Mouse (Mus musculus) ovary, postnatal 10 days (tissue): ENCODE measurements around the gene Olfr917.

Experiments used
- DNase-seq: peaks from one replicate; pipeline ENCODE4 v3.0.0; 2022; ENCODE audit warnings: low spot score

The Olfr917 gene

GRCm38 (mm10) chr9:38665742-38666141, at the start of gene Olfr917:
Gene Olfr917, minus strand, starts transcription at chr9:38665842.
- DNase-seq: no peak

GRCm38 (mm10) chr9:38674501-38674900, 8.9 kb upstream of the Olfr917 start, which contains the start of gene Olfr918:
Gene Olfr918, minus strand, starts transcription at chr9:38674601.
- DNase-seq: no peak

- DNase-seq: no peak
Measured at GRCm38 (mm10) chr9:38672887-38673286, 7.2 kb upstream of the Olfr917 start.

GRCm38 (mm10) chr9:38659775-38660174, 5.9 kb downstream of the Olfr917 start, which contains the start of gene Olfr916:
Gene Olfr916, minus strand, starts transcription at chr9:38659875.
- no peak for DNase-seq

- no peak for DNase-seq
Measured at GRCm38 (mm10) chr9:38632406-38632805, 33.2 kb downstream of the Olfr917 start.
